Comparison of ENCODE assay signal across 8 mouse cellular contexts in the genomic region with DNA sequence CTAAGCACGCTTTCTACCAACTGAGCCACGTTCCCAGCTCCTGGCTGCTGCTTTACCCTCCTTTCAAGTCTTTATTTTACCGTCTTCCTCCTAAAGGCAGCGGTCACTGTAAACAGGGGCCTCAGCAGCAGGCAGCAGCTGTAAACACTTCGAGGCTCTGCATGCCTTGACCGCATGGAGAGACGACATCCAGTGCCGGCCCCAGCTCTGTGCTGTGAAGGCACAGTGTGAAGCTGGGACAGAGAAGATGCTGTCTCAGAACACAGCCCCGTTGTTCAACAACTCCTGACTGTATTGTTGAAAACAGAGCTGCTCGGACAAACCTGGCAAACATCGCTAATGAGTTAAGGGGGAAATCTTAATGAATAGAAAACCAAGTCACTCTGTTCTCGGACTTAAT. TPM values are rescaled to one million over a fixed set of nuclear protein-coding genes. Genes with fewer than 3 reads are reported as not detected.
DNase-seq lines count a peak whose midpoint lies in the region; ATAC-seq lines count a peak whose summit lies in the region.

No protein-coding gene starts in this region.

- no peak overlapping the region for H3K4me3 ChIP-seq in lung, embryonic 16.5 days (ENCODE audit: low read length)
- H3K4me3 ChIP-seq in hindbrain, embryonic 12.5 days: no peak overlapping the region

- peaks cover 9% of the 10 kb centered on the region; the same call in 1 of the 2 replicates for H3K4me1 ChIP-seq in lung, embryonic 16.5 days (replicated peaks; ENCODE audit: control insufficient read depth, insufficient read depth, low read length)
- peaks cover 10% of the 10 kb centered on the region for H3K4me1 ChIP-seq in hindbrain, embryonic 12.5 days

- no peak overlapping the region for H3K9ac ChIP-seq in lung, embryonic 16.5 days (ENCODE audit: low read length)
- H3K9ac ChIP-seq in hindbrain, embryonic 12.5 days: no peak overlapping the region

- ATAC-seq in frontal cortex, adult (ENCODE audit: low TSS enrichment): peak; percentile 59; the same call in 1 of the 2 replicates
- ATAC-seq in lung, embryonic 16.5 days (ENCODE audit: low read depth): peak; percentile 47; the same call in 1 of the 2 replicates
- ATAC-seq in hindbrain, embryonic 12.5 days (ENCODE audit: low FRiP score): no peak

- DNase-seq in frontal cortex, postnatal 25 days (ENCODE audit: low spot score in 2 of 2): no peak
- DNase-seq in lung, postnatal 10 days: no peak
- peak; percentile 17 for DNase-seq in retina, embryonic 14.5 days (ENCODE audit: low spot score)
- no peak for DNase-seq in cerebellum, adult 18-20 months
- no peak for DNase-seq in kidney, adult 9 months

- 23% methylated on average over 12 of the region's 12 CpGs for WGBS in lung, embryonic 16.5 days
- 27% methylated on average over 12 of the region's 12 CpGs for WGBS in hindbrain, embryonic 12.5 days

- no peak overlapping the region for H3K4me2 ChIP-seq in lung, embryonic 16.5 days (ENCODE audit: low read depth, low read length)
- 0 out of 2 replicates have a peak overlapping the region, but pooled peaks have one; percentile 18 for H3K4me2 ChIP-seq in hindbrain, embryonic 12.5 days (replicated peaks)

- H3K27ac ChIP-seq in lung, embryonic 16.5 days (ENCODE audit: low read length): no peak overlapping the region
- H3K27ac ChIP-seq in hindbrain, embryonic 12.5 days: no peak overlapping the region

- no peaks in the 10 kb centered on the region for H3K36me3 ChIP-seq in lung, embryonic 16.5 days (ENCODE audit: control insufficient read depth, insufficient read depth, low read length)
- no peaks in the 10 kb centered on the region for H3K36me3 ChIP-seq in hindbrain, embryonic 12.5 days

- H3K9me3 ChIP-seq in lung, embryonic 16.5 days (ENCODE audit: control insufficient read depth, low read length): no peaks in the 10 kb centered on the region
- no peaks in the 10 kb centered on the region for H3K9me3 ChIP-seq in hindbrain, embryonic 12.5 days (replicated peaks)

- no peaks in the 10 kb centered on the region for H3K27me3 ChIP-seq in lung, embryonic 16.5 days (ENCODE audit: control insufficient read depth, insufficient read depth, low read depth, low read length)
- no peaks in the 10 kb centered on the region for H3K27me3 ChIP-seq in hindbrain, embryonic 12.5 days

RNA-seq across cellular contexts. Expression of a gene that starts 30.6 kb away (rescaled TPM):
- 19.9 and 20.8 TPM in 2 replicates for polyA plus RNA-seq in lung, embryonic 16.5 days (2015; fragmentation: Nextera tagmentation; extraction: Ambion mirVana)
- polyA plus RNA-seq in hindbrain, embryonic 12.5 days (2016; fragmentation: Nextera tagmentation; extraction: Ambion mirVana): 39.6 and 44.7 TPM in 2 replicates
